Mouse (Mus musculus): ENCODE results near the gene Rnase1.

- TF ChIP-seq CTCF (IDR thresholded peaks at IDR 0.05; ENCODE audit: low read depth, low read length) (no peak), POLR2A (IDR thresholded peaks at IDR 0.05; ENCODE audit: extremely low read depth, insufficient read depth, low read length) (no peak)
Measured at GRCm38 (mm10) chr14:51132372-51132771, 14.2 kb downstream of the Rnase1 start.

All from liver, adult 2 months (tissue).